Mouse (Mus musculus) 3T3-L1 (cell line): Measurements from ENCODE around the gene Spata31d1d.

ENCODE experiments used
- DNase-seq: peaks from one replicate; pipeline ENCODE4 v3.0.0-alpha.2; 2015; ENCODE audit warnings: low read depth, low spot score

The Spata31d1d gene

GRCm38 (mm10) chr13:59679908-59680307 lies 51.6 kb downstream of the Spata31d1d start:
- no peak for DNase-seq

GRCm38 (mm10) chr13:59679306-59679705 lies 52.2 kb downstream of the Spata31d1d start:
- DNase-seq: no peak

GRCm38 (mm10) chr13:59676316-59677229 lies 55.0 kb downstream of the Spata31d1d start:
- no peak for DNase-seq
